ENCODE assay signal across 9 mouse cellular contexts in genomic region chr17:85091762-85092161, GRCm38 (mm10). TPM values are rescaled to one million over a fixed set of nuclear protein-coding genes. Genes with fewer than 3 reads are reported as not detected.
DNase-seq lines count a peak whose midpoint lies in the region; ATAC-seq and TF ChIP-seq lines count a peak whose summit lies in the region.
"Had no signal": no experiment of that assay in that cellular context is flagged by ENCODE, and none has a peak within 500 bp of the region (broad histone marks: within the 10 kb centered on the region; RNA-seq: fewer than 3 reads in every experiment).

No protein-coding gene starts in this region.

- ATAC-seq in erythroblast, adult 5-6 weeks (replicated peaks; ENCODE audit: low FRiP score, poor library complexity, severe bottlenecking), result no peak
- ATAC-seq in lung, embryonic 14.5 days (ENCODE audit: insufficient read depth), result no peak
- no peak for ATAC-seq in intestine, embryonic 15.5 days
- ATAC-seq in neural tube, embryonic 14.5 days (ENCODE audit: low read depth), result no peak

- no peak for DNase-seq in lung, embryonic 14.5 days
- no peak for DNase-seq in lung, adult 2 months
- no peak for DNase-seq in cerebellum, postnatal 36 days
- no peak for DNase-seq in right cerebral cortex, postnatal 36 days (ENCODE audit: low spot score in 2 of 2)
- DNase-seq: spleen, adult 18-20 months had no signal

- H3K4me1 ChIP-seq in erythroblast, embryonic 14.5 days (ENCODE audit: control insufficient read depth), result peaks cover 37% of the 10 kb centered on the region
- H3K4me1 ChIP-seq in lung, embryonic 14.5 days (ENCODE audit: insufficient read depth), result peaks cover 6% of the 10 kb centered on the region; the same call in 1 of the 2 replicates
- peaks cover 4% of the 10 kb centered on the region; the same call in 1 of the 2 replicates for H3K4me1 ChIP-seq in lung, adult 2 months (ENCODE audit: control insufficient read depth, insufficient read depth, low read length)
- peaks cover 4% of the 10 kb centered on the region; the same call in 1 of the 2 replicates for H3K4me1 ChIP-seq in intestine, embryonic 15.5 days (replicated peaks)
- H3K4me1 ChIP-seq in neural tube, embryonic 14.5 days (ENCODE audit: control insufficient read depth, insufficient read depth, low read length), result peaks cover 14% of the 10 kb centered on the region

- TF ChIP-seq CTCF in lung, embryonic 14.5 days (IDR thresholded peaks at IDR 0.05; ENCODE audit: low read depth), result no peak
- no peak for TF ChIP-seq CTCF in lung, adult 2 months (IDR thresholded peaks at IDR 0.05; ENCODE audit: insufficient read depth, low read length)

- no peaks in the 10 kb centered on the region for H3K27me3 ChIP-seq in erythroblast, embryonic 14.5 days (ENCODE audit: control insufficient read depth)
- no peaks in the 10 kb centered on the region for H3K27me3 ChIP-seq in lung, embryonic 14.5 days (ENCODE audit: insufficient read depth, low read length)
- no peaks in the 10 kb centered on the region for H3K27me3 ChIP-seq in intestine, embryonic 15.5 days (replicated peaks)
- H3K27me3 ChIP-seq in neural tube, embryonic 14.5 days (ENCODE audit: control insufficient read depth, insufficient read depth, low read length), result no peaks in the 10 kb centered on the region

- H3K9ac ChIP-seq in lung, embryonic 14.5 days, result no peak overlapping the region
- no peak overlapping the region for H3K9ac ChIP-seq in intestine, embryonic 15.5 days
- H3K9ac ChIP-seq in neural tube, embryonic 14.5 days (replicated peaks; ENCODE audit: low read depth, low read length), result no peak overlapping the region

- no peak for TF ChIP-seq POLR2A in lung, adult 2 months (IDR thresholded peaks at IDR 0.05; ENCODE audit: borderline replicate concordance, extremely low read depth, low read depth, low read length)

- H3K36me3 ChIP-seq in erythroblast, embryonic 14.5 days (ENCODE audit: control insufficient read depth), result peaks cover 2% of the 10 kb centered on the region
- H3K36me3 ChIP-seq in lung, embryonic 14.5 days (ENCODE audit: insufficient read depth), result no peaks in the 10 kb centered on the region
- H3K36me3 ChIP-seq in intestine, embryonic 15.5 days, result no peaks in the 10 kb centered on the region
- H3K36me3 ChIP-seq in neural tube, embryonic 14.5 days (ENCODE audit: control insufficient read depth, insufficient read depth, low read length), result no peaks in the 10 kb centered on the region

- H3K27ac ChIP-seq in lung, embryonic 14.5 days (ENCODE audit: low read depth), result no peak overlapping the region
- no peak overlapping the region for H3K27ac ChIP-seq in intestine, embryonic 15.5 days
- H3K27ac ChIP-seq in neural tube, embryonic 14.5 days (ENCODE audit: low read depth, low read length), result no peak overlapping the region

- peak overlapping the region; percentile 83 for H3K4me2 ChIP-seq in lung, embryonic 14.5 days
- peak overlapping the region; percentile 69 for H3K4me2 ChIP-seq in intestine, embryonic 15.5 days (replicated peaks)
- peak overlapping the region; percentile 64; the same call in 1 of the 2 replicates for H3K4me2 ChIP-seq in neural tube, embryonic 14.5 days (ENCODE audit: low read depth, low read length)

- peak overlapping the region; percentile 93 for H3K4me3 ChIP-seq in erythroblast, embryonic 14.5 days (replicated peaks)
- H3K4me3 ChIP-seq in lung, embryonic 14.5 days (ENCODE audit: low read depth, low read length), result peak overlapping the region; percentile 89
- H3K4me3 ChIP-seq in lung, adult 2 months (replicated peaks; ENCODE audit: extremely low read depth, low read depth, low read length), result no peak overlapping the region
- H3K4me3 ChIP-seq in intestine, embryonic 15.5 days (replicated peaks), result no peak overlapping the region
- no peak overlapping the region for H3K4me3 ChIP-seq in neural tube, embryonic 14.5 days (ENCODE audit: low read depth, low read length)

- no peaks in the 10 kb centered on the region for H3K9me3 ChIP-seq in erythroblast, embryonic 14.5 days (ENCODE audit: control insufficient read depth, low read length)
- no peaks in the 10 kb centered on the region for H3K9me3 ChIP-seq in lung, embryonic 14.5 days (ENCODE audit: low read depth, low read length)
- H3K9me3 ChIP-seq in intestine, embryonic 15.5 days, result no peaks in the 10 kb centered on the region
- no peaks in the 10 kb centered on the region for H3K9me3 ChIP-seq in neural tube, embryonic 14.5 days (ENCODE audit: control insufficient read depth, low read length)

- 89% methylated on average over 6 of the region's 6 CpGs for WGBS in lung, embryonic 14.5 days
- 92% methylated on average over 6 of the region's 6 CpGs for whole genome bisulfite sequencing in lung, adult 2 months
- WGBS in intestine, embryonic 15.5 days, result 91% methylated on average over 6 of the region's 6 CpGs
- WGBS in neural tube, embryonic 14.5 days, result 97% methylated on average over 6 of the region's 6 CpGs

RNA-seq across cellular contexts. Expression of gene Camkmt, which starts 1.4 kb away (rescaled TPM):
- 0.30 and 0.31 TPM in 2 replicates for polyA plus RNA-seq in erythroblast, embryonic 14.5 days (2012)
- total RNA-seq in erythroblast, adult 5-6 weeks (2015; ENCODE audit: low replicate concordance), result 2.3 TPM in 1 of 2 replicates, not detected in the other
- total RNA-seq in erythroblast, adult 5-6 weeks (2017; ENCODE audit: low replicate concordance), result 1.5 and 2.8 TPM in 2 replicates
- polyA plus RNA-seq in lung, embryonic 14.5 days (2014; fragmentation: Nextera tagmentation; extraction: Ambion mirVana), result 11.7 and 12.7 TPM in 2 replicates
- 1.8 and 2.5 TPM in 2 replicates for polyA plus RNA-seq in lung, adult 2 months (2012; rRNA removed)
- 14.8 and 17.4 TPM in 2 replicates for polyA plus RNA-seq in intestine, embryonic 15.5 days (2015; fragmentation: Nextera tagmentation; extraction: Ambion mirVana)
- polyA plus RNA-seq in neural tube, embryonic 14.5 days (2014; fragmentation: Nextera tagmentation; extraction: Ambion mirVana), result 21.7 and 24.5 TPM in 2 replicates

RNA-seq across cellular contexts. Expression of gene Prepl, which starts 1.7 kb away (rescaled TPM):
- polyA plus RNA-seq in erythroblast, embryonic 14.5 days (2012), result 0.04 and 0.05 TPM in 2 replicates
- total RNA-seq in erythroblast, adult 5-6 weeks (2015; ENCODE audit: low replicate concordance), result 6.1 and 17.9 TPM in 2 replicates
- 3.7 and 5.7 TPM in 2 replicates for total RNA-seq in erythroblast, adult 5-6 weeks (2017; ENCODE audit: low replicate concordance)
- polyA plus RNA-seq in lung, embryonic 14.5 days (2014; fragmentation: Nextera tagmentation; extraction: Ambion mirVana), result 26.1 and 28.0 TPM in 2 replicates
- 8.1 and 13.0 TPM in 2 replicates for polyA plus RNA-seq in lung, adult 2 months (2012; rRNA removed)
- polyA plus RNA-seq in intestine, embryonic 15.5 days (2015; fragmentation: Nextera tagmentation; extraction: Ambion mirVana), result 26.1 and 26.6 TPM in 2 replicates
- polyA plus RNA-seq in neural tube, embryonic 14.5 days (2014; fragmentation: Nextera tagmentation; extraction: Ambion mirVana), result 177 and 199 TPM in 2 replicates

Comparison
In these comparisons a context has a peak if more than half of its experiments do, and no peak if none do; other contexts are left out.
1. H3K4me3 ChIP-seq: peak in erythroblast, embryonic 14.5 days (single experiment) and lung, embryonic 14.5 days (single experiment); none in lung, adult 2 months (single experiment), intestine, embryonic 15.5 days (single experiment) and neural tube, embryonic 14.5 days (single experiment).
2. Peak in every context shown above with its lines, with median percentiles within 50 percentile points of each other: H3K4me2 ChIP-seq.